Mouse (Mus musculus): ENCODE results near the gene Rdh5.

Rdh5 gene

GRCm38 (mm10) chr10:128929638-128930378 lies 7.1 kb upstream of the Rdh5 start:
- no peak for DNase-seq (ENCODE audit: low spot score in 2 of 2)

GRCm38 (mm10) chr10:128928356-128928755 lies 5.7 kb upstream of the Rdh5 start:
- no peak for DNase-seq (ENCODE audit: low spot score in 2 of 2)

- no peak for DNase-seq (ENCODE audit: low spot score in 2 of 2)
Observed at GRCm38 (mm10) chr10:128923935-128924334, 1.2 kb upstream of the Rdh5 start, which contains the start of gene Bloc1s1. Bloc1s1 (minus strand) TSS chr10:128924035.

GRCm38 (mm10) chr10:128923013-128923691 lies 464 bp upstream of the Rdh5 start:
- DNase-seq (ENCODE audit: low spot score in 2 of 2): peak; percentile 96

GRCm38 (mm10) chr10:128921883-128922821 lies 536 bp downstream of the Rdh5 start:
- no peak for DNase-seq (ENCODE audit: low spot score in 2 of 2)

- no peak for DNase-seq (ENCODE audit: low spot score in 2 of 2)
Observed at GRCm38 (mm10) chr10:128921251-128921650, 1.4 kb downstream of the Rdh5 start.

- peak; percentile 56 to 74 for DNase-seq (ENCODE audit: low spot score in 2 of 2)
Observed at GRCm38 (mm10) chr10:128920736-128921161, 1.9 kb downstream of the Rdh5 start.

GRCm38 (mm10) chr10:128919966-128920365 lies 2.7 kb downstream of the Rdh5 start:
- no peak for DNase-seq (ENCODE audit: low spot score in 2 of 2)

- peak in 1 of 2 experiments; percentile 47 for DNase-seq (ENCODE audit: low spot score in 2 of 2)
Observed at GRCm38 (mm10) chr10:128919203-128919631, 3.5 kb downstream of the Rdh5 start.

- DNase-seq (ENCODE audit: low spot score in 2 of 2): peak in 1 of 2 experiments; percentile 39
Observed at GRCm38 (mm10) chr10:128918246-128918645, 4.4 kb downstream of the Rdh5 start.

- no peak for DNase-seq (ENCODE audit: low spot score in 2 of 2)
Observed at GRCm38 (mm10) chr10:128917400-128917799, 5.3 kb downstream of the Rdh5 start.

- DNase-seq (ENCODE audit: low spot score in 2 of 2): no peak
Observed at GRCm38 (mm10) chr10:128916665-128917064, 6.0 kb downstream of the Rdh5 start.

GRCm38 (mm10) chr10:128915550-128915949 lies 7.1 kb downstream of the Rdh5 start:
- DNase-seq (ENCODE audit: low spot score in 2 of 2): no peak

GRCm38 (mm10) chr10:128913696-128914095 lies 9.0 kb downstream of the Rdh5 start:
- no peak for DNase-seq (ENCODE audit: low spot score in 2 of 2)

- DNase-seq (ENCODE audit: low spot score in 2 of 2): peak in 1 of 2 experiments; percentile 85
Observed at GRCm38 (mm10) chr10:128913219-128913618, 9.5 kb downstream of the Rdh5 start.

GRCm38 (mm10) chr10:128912791-128913190 lies 9.9 kb downstream of the Rdh5 start:
- DNase-seq (ENCODE audit: low spot score in 2 of 2): no peak

GRCm38 (mm10) chr10:128912268-128912667 lies 10.4 kb downstream of the Rdh5 start:
- DNase-seq (ENCODE audit: low spot score in 2 of 2): no peak

- no peak for DNase-seq (ENCODE audit: low spot score in 2 of 2)
Observed at GRCm38 (mm10) chr10:128911430-128911829, 11.3 kb downstream of the Rdh5 start.

GRCm38 (mm10) chr10:128910066-128910841 lies 12.4 kb downstream of the Rdh5 start:
- DNase-seq (ENCODE audit: low spot score in 2 of 2): no peak

GRCm38 (mm10) chr10:128909567-128910028 lies 13.1 kb downstream of the Rdh5 start:
- peak; percentile 89 to 91 for DNase-seq (ENCODE audit: low spot score in 2 of 2)

Measured in heart, adult 9 months (tissue).